Mouse (Mus musculus): ENCODE data around the gene Gm20708.

Gm20708 gene

DNA sequence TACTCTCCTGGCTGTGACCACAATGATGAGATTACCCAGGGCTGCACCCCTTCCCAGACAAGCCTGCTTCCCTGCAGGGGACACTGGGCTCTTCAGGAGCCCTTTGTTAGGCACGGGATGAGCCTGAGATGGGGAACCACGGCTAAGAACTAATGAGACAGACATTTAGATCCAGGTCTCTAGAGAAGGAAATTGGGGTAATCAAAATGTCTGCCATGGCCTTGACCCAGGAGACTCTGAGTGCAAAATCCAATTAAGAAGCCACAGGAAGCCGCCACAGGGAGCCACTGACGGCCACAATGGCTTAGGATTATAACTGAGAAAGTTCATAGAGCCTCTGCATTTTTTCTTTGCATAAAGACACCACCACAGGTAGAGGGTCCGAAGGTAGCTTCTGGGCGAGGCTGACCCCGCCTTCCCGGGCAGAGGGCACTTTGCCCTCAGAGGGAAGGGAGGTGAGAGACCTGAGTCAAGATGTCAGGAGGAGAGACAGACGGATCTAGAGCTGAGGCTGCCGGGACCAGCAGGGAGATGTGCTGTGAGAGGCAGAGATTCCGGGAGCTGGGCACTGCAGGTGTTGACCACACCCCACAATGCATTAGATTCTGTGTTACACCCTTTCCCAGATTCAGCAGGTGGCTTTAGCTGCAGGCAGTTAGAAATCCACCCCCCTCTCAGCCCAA lies 53.8 kb downstream of the Gm20708 start:
- DNase-seq (ENCODE audit: low read depth, low spot score): no peak

DNA sequence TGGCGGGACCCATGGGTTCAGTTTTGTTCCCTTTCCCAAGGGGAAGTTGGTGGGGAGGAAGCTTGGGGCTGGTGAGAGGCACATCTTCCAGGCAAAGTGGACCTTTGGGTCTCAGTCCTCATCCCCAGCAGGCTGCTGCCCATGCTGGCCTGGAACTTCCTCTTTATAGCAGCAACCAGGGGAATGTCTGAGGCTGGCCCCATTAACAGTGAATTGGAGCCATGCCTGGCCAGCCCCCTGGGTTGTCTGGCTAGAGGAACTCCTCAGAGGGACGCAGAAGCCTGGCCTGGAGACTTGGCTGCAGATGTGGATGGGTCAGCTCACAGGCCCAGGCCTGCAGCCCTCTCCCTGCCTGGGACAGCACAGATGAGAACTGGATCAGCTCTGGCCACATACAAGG lies 55.3 kb downstream of the Gm20708 start:
- no peak for DNase-seq (ENCODE audit: low read depth, low spot score)

DNA sequence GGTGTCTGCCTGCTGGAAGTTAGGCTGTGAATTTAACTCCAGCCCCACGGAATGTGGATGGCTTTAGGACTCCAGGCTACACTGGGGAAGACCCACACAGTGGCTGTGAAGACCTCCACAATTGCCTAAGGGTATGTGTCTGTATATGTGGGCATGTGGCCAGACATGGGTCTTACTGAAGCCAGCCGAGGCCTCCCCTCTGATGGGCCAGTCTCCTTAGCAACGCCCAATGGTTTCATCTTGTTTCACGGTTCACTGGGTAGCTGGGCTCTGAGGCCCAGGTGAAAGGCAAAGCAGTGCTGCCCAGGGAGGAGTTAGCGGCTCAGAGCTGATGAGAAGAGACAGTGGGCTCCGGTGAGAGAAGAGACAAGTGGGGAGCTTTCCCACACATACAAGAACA lies 56.5 kb downstream of the Gm20708 start:
- no peak for DNase-seq (ENCODE audit: low read depth, low spot score)

DNA sequence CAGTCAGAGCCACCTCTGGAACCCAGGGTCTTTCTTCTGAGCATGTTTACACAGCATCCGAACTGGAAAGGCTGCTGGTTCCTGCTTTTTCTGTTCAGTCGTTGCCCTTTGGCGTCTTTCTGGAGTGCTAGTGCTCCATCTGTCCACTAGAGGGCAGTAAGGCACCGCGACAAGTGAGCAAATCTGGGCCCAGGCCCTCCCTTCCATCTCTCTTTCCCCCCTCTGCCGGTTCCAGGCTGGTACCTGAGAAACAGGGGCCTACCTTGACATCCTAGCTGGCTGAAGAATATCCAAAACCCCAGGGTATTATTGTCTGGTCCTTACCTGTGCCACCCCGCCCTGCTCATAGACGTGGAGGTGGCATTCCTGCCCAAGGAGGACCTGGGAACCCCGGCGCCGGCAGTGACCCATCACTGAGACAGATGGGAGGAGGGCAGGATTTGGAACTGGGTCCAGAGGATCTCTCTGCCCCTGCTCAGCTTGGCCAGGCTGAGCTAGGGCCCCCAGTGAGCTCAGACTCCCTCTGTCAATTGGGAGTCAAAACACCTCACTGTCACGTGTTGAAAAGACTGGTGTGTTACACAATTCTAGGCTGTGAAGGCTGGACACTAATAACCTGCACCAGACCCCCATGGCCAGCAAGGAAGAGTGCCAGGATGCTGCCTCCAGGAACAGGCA lies 61.4 kb downstream of the Gm20708 start:
- peak; percentile 87 for DNase-seq (ENCODE audit: low read depth, low spot score)

DNA sequence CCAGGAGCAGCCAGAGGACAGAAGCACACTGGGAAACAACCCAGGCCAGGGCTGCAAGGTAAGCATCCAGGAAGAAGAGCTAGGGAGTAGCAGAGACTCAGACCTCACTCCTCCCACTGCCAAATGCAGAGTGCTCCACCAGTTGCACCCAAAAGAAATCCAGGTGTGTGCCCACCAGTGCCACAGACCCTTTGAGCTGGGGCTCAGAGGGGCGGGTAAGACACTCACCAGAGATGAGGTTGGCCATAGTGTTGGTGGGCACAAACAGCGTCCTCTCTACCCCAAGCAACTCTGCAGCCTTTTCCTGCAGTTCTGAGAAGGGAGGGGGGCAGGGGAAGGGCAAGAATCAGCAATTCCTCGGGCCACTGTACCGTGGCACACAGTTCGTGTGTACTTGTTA lies 61.9 kb downstream of the Gm20708 start:
- DNase-seq (ENCODE audit: low read depth, low spot score): no peak

DNA sequence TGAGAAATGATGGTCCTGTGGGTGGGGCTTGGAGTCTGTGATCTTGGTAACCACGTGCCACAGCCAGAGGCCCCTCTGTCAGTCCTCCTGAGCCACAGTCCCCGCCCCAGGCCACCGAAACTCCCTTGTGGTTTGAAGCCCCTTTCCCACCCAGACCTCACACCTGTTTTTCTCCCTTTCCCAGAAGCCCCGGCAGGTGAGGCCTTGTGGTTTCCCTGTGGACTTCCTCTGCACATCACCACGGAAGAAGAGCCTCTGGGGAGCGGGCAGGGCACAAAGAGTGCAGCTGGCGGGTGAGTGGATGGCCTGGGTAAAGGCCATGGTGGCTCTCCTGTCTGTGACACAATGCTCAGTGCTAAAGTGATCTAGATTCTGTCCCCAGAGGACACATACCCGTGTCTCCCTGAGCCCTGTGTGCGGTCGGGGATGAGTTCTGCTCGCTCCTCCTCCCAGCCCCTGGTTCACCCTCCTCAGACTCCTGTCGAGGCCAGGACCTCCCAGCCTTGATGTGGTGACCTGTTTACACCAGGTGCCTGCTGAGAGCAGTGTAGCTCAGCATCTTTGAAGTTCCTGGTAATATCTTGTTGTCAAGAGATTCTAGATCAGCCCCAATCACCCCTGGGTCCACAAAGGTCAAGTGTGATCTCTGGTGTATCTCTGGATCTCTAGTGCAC lies 62.6 kb downstream of the Gm20708 start:
- DNase-seq (ENCODE audit: low read depth, low spot score): no peak

DNA sequence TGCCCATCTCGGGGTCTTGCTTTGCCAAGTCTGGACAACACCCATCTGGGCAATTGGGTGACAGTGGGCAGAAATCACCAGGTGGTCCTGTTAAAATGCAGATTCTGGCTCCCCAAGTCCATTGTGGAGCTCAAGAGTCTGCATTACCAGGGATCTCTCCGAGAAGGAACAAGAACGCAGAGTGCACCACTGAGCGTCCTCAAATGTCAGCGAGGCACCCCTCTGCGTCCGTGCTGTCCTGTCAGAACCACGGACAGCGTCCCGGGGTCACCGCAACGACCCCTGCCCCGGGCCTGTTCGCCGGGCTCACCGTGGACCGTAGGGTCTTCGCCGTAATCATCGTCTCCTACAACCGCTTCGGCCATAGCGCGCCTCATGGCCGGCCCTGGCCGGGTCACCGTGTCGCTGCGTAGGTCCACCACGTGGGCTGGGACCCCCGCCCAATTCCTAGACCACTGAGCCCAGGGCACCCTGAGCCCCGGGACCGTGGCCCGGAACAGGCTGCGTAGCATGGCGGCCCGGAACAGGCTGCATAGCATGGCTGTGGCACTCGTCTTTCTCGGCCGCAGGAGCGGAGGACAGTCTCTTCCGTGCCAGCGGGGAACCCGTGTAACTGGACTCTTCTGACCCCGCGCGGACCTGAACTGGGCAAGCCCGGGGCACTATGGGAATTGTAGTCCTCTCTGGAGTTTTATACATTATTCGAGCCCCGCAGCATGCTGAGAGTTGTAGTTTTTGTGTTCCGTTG lies 63.6 kb downstream of the Gm20708 start, which contains the start of gene Tha1:
Gene Tha1, minus strand, starts transcription at position 621 of the 748 bp plus-strand sequence.
- DNase-seq (ENCODE audit: low read depth, low spot score): peak; percentile 89

DNA sequence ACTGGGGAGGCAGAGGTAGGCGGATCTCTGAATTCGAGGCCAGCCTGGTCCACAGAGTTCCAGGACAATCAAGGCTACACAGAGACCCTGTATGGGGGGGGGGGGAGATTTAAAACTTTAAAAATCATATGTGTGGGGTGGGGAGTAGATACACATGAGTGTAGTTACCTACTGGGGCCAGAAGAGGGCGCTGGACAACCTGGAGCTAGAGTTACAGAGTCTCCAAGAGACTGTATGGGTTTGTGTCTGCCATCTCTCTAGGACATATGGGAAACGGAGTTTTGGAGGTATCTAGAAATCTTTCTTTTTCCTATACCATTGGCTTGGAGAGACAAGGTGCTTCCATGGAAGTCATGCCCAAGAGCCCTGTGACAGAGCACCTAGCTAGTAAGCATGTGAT lies 65.0 kb downstream of the Gm20708 start:
- peak; percentile 59 for DNase-seq (ENCODE audit: low read depth, low spot score)

DNA sequence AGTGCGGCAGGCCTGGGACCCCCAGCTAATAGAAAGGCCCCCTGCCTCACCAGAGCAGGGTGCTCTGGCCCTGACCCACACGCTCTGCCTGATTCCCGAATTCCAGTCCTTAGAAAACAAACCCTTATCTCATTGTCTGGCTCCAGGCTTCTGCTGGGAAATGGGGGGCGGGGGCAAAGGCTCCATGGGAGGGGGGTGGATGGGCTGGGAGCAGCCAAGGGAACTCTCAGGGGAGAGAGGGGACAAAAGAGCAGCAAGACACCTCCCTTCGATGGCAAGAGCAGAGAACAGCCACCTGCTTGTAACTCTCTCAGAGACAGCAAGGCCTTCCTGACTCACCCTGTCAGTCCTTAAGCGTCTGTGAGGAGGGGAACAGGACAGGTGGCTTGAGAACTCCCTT lies 66.2 kb downstream of the Gm20708 start:
- DNase-seq (ENCODE audit: low read depth, low spot score): no peak

DNA sequence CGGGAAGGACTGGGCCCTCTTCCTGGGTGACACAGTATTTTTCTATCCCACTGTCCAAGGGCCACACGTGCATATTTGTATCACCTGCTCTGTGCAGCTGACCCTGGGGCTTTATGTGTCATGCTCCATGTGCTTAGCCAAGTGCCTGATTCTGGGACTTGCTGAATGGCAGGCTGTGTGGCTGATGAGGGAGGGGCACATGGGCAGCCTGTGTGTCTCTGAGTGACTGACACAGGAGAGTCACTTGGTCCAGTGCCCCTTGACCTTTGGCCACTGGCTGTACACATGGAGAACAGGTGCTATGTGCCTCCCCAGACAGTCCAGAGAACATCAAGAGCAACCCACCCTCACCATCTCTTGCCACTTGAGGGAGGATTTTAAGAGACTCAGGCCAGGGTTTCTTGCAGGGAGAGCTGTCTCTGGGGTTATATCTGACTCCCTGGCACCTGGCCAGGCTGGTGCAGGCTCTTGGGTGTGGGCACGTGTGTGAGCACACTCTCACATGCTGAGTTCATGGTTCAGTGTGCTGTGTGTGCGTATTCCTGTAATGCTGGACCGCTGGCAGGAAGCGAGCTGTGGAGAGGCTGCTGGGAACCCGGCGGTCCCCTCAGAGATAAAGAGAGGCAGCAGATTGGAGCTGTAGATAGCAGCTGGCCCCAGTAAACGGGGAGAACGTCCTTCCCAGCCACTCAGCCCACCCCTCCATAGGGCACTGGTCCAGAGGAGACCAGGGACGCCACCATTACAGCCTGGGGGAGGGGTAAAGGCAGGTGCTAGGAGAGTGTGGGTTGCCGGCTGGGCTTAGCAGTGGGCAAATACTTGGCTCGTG lies 68.7 kb downstream of the Gm20708 start:
- peak; percentile 24 for DNase-seq (ENCODE audit: low read depth, low spot score)

DNA sequence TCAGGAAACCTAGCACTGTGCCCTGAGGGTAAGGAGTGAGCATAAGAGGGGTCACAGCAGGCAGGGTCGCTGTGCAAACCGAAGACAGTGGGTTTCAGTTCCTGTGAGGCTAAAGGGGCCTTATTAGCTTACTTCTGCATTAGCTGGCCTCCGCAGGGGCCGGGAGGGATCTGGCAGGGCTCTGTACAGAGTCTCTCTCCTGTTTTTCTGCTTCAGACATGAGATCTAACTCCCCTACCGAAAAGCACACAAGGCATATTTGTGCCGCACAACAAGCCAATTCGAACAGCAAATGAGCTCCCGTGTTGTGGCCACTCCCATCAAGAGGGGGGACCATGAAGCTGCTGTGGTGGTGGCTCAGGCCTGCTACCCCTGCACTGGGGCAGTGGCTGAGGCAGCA lies 69.4 kb downstream of the Gm20708 start:
- no peak for DNase-seq (ENCODE audit: low read depth, low spot score)

DNA sequence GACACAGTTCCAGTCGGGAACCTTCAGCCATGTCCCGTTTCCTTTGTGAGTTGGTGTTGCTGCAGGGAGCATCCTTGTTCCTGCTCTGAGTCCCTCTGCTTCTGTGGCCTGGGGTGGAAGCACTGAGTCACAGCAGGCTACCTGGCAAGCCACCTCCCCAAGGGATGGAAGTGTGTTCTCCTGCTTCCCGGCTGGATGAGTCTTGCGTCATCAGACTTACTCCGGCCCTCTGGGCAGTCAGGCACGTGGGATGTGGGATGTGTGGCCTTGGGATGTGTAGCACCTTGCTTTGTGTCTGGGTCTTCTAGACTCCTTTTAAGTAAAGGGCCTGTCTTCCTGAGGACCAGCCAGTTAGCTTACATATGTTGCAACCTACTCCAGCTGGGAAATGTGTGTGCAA lies 70.2 kb downstream of the Gm20708 start:
- DNase-seq (ENCODE audit: low read depth, low spot score): peak; percentile 52

DNA sequence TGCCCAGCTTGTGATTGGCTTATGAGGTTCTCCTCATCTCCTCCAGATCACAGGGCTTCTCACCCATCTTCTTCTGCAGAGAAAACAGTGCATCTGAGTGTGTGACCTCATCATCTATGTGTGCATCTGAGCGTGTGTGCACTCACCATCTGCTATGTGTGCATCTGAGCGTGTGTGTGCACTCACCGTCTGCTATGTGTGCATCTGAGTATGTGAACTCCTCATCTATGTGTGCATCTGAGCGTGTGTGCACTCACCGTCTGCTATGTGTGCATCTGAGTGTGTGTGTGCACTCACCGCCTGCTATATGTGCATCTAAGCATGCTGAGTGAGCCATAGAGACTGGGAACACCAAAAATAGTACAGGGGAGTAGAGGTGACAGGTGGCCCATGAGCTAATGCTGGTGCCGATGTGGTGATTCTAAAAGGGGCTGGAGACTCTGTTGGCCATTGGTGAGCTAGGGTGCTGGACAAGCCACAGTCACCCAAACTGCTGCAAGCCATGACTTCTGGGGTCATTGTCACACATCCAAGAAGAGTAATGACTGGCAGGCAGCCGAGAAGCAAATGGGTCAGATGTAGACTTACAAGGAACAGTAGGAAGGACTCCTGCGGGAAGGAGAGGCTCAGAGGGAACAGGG lies 71.0 kb downstream of the Gm20708 start:
- DNase-seq (ENCODE audit: low read depth, low spot score): no peak

DNA sequence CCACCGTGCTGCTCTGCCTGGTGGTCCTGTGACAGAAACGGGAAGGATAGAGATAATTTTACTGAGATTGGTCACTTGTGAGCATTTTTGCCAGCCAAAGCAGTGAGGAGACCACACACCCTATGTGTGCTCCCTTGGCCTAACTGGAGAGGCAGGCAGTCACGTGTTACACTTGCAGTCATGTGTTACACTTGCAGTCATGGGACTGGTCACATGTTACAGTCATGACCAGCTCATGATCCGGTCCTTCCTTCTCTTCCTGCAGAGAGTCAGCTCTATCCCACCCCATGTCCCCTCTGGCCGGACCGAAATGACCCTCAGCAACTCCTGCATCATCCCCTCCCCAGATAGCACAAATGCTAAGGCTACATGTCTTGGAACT lies 71.5 kb downstream of the Gm20708 start:
- DNase-seq (ENCODE audit: low read depth, low spot score): no peak

DNA sequence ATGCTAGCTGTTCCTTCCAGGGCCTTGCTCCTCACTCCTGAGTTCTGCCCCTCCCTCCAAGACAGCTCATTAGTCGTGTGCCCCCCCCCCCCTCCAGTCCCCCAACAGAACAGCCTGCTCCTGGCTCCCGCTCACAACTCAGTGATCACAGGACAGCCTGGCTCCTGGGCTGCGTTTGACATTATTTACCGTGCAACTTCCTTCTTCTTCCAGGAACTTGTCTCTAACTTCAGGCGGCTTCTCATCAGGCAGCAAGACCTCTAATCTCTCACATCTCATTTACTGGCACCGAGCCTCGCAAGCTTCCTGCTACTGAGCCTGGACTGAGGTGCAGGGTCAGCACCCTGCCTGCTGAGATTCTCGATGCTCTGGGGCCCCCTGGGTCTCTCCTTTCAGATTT lies 72.3 kb downstream of the Gm20708 start:
- DNase-seq (ENCODE audit: low read depth, low spot score): peak; percentile 28

DNA sequence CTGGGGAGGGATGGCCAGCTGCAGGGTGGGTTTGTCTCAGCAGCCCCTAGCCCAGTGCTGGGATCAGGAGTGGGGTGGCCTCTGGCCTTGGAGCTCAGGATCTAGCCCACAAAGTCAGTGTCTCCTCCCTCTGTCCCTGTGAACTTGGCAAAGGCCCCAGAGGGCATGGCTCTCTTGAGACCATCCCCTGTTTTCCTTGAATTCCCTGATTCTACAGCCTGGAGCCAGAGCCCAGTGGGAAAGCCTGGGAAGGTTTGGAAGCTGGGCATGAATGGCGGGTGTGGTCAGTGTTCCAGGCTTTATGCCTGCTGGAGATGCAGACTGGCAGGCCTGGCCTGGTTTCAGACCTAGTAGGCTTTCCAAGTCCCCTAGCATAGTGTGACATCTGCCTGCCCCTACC lies 72.7 kb downstream of the Gm20708 start:
- peak; percentile 32 for DNase-seq (ENCODE audit: low read depth, low spot score)

DNA sequence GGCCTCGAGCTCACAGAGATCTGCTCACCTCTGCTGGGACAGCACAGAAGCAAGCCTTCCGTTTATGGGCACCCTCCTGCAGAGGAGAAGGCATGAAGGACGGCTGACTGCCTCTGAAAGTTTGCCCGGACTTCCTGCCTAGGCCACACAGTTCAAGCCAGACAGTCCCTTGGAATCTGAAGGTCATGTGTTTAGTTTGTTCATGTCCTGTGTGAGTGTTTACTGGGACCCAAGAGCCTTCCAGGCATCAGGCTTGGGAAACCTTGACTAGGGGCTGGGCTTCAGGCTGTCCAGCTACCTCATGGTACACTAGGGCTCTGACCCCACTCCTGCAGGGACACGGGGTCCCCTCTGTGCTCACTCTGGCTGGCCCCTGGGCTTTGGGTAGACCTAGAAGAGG lies 76.5 kb downstream of the Gm20708 start:
- no peak for DNase-seq (ENCODE audit: low read depth, low spot score)

DNA sequence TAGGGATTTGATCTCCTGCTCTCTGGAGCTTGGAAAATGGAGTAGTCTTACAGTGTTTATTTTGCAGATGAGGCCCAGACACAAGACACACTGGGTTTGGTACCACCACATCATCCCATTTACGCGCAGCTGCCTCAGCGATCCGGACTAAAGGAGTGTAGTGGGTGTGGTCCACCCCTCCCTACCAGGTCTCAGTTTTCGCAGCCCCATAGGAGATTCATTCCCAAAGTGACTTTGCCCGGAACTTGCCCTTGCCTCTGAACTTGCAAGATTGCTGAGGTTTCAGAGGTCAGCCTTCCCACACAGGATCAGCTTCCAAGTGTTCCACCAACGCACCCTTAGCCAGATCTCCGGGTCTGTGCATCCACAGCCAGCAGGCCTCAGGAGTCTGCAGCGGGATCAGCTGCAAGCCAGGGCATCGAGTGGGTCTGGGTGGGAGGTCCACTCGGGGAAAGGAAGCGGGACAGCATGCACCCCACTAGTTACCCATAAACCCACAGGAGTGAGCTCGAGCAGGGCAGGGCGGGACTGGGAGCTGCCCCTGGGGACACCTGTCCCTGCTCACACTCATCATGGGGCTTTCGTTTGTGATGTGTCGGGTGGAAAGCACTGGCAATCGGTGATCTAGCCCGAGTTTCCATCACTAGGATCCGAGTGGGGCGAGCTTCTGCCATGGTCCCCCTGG lies 78.8 kb downstream of the Gm20708 start:
- DNase-seq (ENCODE audit: low read depth, low spot score): no peak

DNA sequence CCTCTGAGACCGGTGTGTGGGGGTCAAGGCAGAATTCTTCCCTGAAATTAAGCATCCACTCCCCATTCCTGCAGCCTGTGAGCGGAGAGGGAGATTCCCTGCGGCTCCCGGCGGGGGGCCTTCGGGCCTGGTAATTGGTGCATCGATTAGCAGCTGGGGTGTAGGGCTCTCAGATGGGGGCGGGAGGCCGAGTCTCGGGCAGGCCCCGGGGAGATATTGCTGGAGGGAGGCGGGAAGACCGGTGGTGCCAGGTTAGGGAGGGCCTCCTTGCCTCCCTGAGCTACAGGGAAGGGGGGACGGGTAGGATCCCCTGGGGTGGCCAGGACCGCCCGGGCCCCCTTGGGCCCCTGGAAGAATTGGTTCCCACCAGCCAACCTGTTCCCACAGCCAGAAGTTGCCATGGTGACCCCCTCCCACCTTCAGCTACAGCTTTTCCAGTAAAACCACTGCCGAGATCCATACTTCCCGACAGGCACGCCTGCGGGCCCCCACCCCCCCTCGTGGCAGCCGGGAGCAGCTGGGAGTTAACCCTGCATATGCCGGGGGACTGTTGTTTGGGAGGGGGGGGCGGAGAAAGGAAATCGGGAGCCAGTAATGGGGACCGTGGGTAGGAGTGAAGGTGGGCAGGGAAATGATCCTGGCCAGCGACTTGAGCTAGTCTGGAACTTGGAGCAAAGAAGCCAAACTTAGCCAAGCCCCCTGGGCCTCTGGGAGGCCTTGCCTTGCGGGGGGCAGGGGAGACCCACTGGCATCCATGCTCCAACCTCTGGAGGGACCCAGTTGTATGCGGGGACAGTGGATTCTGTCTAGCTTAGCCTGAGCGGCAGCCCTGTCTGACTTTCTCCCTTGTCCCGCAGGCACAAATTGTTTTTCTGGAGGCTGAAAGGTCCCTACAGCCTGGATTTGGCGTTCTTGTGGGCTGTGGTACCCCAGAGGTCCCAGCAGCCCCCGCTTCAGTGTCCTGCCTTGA lies 79.7 kb downstream of the Gm20708 start:
- no peak for DNase-seq (ENCODE audit: low read depth, low spot score)
